ENCODE assay signal across 21 mouse cellular contexts in genomic region chr14:14032842-14033241, GRCm38 (mm10).
"Had no signal": no experiment of that assay in that cellular context is flagged by ENCODE, and none has a peak within 500 bp of the region (broad histone marks: within the 10 kb centered on the region; RNA-seq: fewer than 3 reads in every experiment).

No protein-coding gene starts in this region.

- DNase-seq: heart, postnatal 10 days; heart, postnatal 14 days; heart, postnatal 36 days; heart, postnatal 4 days; kidney, adult 11 months; kidney, adult 18-20 months; kidney, adult 2 months; kidney, adult 8-10 months; kidney, adult 9 months; kidney, postnatal 10 days; kidney, postnatal 14 days; kidney, postnatal 25 days; kidney, postnatal 36 days; kidney, postnatal 4 days; layer of hippocampus, adult 9-11 months; layer of hippocampus, postnatal 36 days had no signal

- ATAC-seq: hindbrain, embryonic 16.5 days; hindbrain, postnatal 0 days; intestine, embryonic 15.5 days; intestine, embryonic 16.5 days; intestine, postnatal 0 days had no signal
